Mouse (Mus musculus): ENCODE results near the gene Gm44596.

Gm44596 gene

GRCm38 (mm10) chr6:128429300-128429699, 54.0 kb downstream of the Gm44596 start:
- no peak for DNase-seq (ENCODE audit: low read depth)

GRCm38 (mm10) chr6:128429826-128430225, 54.5 kb downstream of the Gm44596 start:
- no peak for DNase-seq (ENCODE audit: low read depth)

- no peak for DNase-seq (ENCODE audit: low read depth)
Measured at GRCm38 (mm10) chr6:128432356-128432915, 57.1 kb downstream of the Gm44596 start.

- DNase-seq (ENCODE audit: low read depth), result no peak
Measured at GRCm38 (mm10) chr6:128433566-128433965, 58.3 kb downstream of the Gm44596 start.

DNA sequence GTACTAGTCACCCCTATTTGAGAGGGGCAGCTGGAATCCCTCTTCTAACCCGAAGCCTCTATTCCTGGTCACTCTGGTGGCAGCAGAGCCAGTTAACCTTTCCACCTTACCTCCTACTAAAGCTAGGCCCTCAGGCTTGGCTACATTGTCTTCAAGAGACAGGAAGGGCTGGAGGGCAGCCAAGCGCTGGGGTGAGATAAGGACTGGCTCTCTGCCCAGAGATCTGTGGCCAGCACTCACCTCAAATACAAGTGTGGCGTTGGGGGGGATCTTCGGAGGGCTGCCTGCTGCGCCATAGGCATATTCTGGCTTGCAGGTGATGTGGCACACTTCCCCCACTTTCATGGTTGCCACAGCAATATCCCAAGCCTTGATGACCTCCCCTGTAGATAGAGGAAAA, 60.2 kb downstream of the Gm44596 start:
- no peak for DNase-seq (ENCODE audit: low read depth)

DNA sequence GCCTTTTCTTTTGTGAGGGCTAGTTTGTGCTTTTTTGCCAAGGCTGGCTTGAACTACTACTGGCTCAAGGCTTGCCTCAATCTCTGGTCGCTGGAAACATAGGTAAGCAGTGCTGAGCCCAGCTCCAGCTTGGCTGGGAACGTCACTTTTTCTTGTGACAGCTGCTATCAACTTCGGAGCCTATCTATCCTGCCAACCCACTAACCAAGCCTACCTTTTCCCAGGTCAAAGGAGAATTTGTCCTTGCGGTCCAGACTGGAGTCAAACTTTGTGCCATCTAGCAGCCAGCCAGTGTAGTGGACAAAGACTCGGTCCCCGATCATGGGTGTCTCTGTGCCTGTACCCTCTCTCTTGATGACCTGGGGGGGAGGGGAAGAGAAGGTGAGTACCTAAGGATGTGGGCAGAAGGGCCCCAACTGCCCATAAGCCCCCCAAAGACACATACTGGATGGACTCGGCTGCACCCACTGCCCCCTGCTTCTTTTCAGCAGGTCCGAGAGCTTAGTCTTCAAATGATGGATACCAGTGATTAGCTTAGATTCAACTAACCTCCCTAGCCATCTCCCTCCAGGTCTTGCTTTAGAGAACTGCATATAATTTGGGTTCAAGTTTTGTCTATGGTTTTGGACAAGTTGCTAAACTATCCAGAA, 61.2 kb downstream of the Gm44596 start:
- DNase-seq (ENCODE audit: low read depth), result no peak

- no peak for DNase-seq (ENCODE audit: low read depth)
Measured at GRCm38 (mm10) chr6:128437288-128437687, 62.0 kb downstream of the Gm44596 start.

DNA sequence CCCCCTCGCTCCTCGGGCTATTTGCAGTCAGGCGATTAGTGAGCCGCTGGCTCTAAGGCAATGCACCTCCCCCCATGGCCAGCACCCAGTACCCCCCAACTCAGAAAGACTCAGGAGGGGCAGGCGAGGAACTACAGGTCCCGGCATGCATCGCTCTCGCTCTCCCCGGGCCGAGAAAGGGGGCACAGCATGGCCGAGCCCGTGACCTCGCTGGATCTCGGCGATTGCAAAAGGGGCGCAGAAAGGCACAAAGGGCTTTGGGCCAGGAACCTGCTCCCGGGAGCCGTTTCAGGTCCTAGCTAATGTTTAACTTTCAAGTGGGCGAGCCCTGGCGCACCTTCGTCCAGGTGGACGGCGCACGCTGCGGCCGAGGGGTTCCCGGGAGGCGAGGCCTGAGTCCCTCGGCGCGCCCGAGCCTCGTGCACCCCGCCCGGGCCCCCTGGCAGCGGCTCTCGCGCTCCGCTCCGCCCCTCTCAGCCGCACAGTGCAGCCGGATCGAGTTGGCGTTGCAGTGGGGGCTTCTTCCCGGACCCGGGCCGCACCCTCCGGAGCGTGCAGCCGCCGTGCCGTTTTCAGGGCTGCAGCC, 62.5 kb downstream of the Gm44596 start:
- peak; percentile 63 for DNase-seq (ENCODE audit: low read depth)

DNA sequence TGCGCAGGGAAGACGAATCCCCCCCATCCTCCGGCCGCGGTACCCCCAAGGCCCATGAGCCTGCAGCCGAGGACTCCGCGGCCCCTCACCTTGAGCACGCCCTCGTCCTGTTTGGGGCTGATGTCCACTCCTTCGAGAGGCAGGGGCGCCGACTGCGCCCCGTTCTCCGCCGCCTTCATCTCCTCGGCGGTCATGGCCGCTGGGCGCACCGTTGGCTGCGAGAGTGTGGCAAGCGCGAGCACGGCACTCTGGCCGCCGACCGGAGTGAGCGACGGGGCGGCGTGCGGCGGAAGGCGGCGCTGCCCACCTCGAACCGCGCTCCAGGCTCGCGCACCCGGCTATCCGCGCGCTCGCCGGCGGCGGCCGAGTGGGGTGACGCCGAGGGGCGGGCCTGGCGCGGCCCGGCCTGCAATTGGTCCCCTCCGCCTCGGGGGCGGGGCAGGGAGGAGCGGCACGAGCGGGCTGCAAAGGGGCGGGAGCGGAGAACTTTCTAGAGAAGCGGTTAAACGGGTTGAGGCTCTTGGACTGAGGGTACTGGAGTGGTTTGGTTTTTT, 63.1 kb downstream of the Gm44596 start, which contains the start of gene Fkbp4:
Fkbp4 (minus strand) TSS at position 361 of the 554 bp plus-strand sequence.
- peak; percentile 95 for DNase-seq (ENCODE audit: low read depth)

GRCm38 (mm10) chr6:128438871-128439341, 63.6 kb downstream of the Gm44596 start:
- DNase-seq (ENCODE audit: low read depth), result no peak

GRCm38 (mm10) chr6:128440238-128440637, 64.9 kb downstream of the Gm44596 start:
- DNase-seq (ENCODE audit: low read depth), result peak; percentile 39

GRCm38 (mm10) chr6:128445761-128446535, 70.6 kb downstream of the Gm44596 start:
- peak; percentile 43 for DNase-seq (ENCODE audit: low read depth)

- DNase-seq (ENCODE audit: low read depth), result no peak
Measured at GRCm38 (mm10) chr6:128447063-128447462, 71.8 kb downstream of the Gm44596 start.

DNA sequence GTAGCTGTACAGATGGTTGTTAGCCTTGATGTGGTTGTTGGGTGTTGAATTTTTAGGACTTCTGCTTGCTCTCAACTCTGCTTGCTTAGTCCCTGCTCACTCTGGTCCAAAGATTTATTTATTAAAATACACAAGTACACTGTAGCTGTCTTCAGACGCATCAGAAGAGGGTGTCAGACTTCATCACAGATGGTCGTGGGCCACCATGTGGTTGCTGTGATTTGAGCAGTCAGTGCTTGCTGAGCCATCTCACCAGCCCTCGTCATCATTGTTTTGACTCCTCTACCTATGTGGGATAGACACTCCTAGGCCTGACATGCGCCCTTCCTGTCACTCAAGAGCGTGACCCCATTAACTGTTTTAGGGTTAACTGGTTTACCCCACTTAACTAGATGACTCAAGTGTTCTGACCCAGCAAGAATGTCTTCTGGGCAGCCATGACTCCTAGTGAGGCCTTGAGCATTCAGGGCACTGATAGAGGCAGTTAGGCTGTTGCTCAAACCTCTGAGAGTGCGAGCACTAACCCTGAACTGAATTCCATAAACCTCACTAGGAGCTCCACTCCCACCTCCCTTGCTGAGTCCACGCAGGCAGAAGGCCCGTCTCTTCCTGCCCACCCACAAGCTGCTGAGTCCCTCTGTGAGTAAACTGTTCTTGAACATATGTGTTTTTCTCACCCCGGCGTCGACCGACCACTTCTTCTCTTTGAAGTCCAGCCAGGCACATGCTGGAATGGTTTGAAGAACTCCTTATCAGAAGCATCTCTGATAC, 80.7 kb downstream of the Gm44596 start:
- DNase-seq (ENCODE audit: low read depth), result no peak
